Mouse (Mus musculus): ENCODE data around the gene Rtl8a. TPM values are rescaled to one million over a fixed set of nuclear protein-coding genes. Genes with fewer than 3 reads are reported as not detected.
"Not testable (repeated sequence)": the region's sequence is repeated elsewhere in the genome, so short reads cannot be mapped to it uniquely, and the experiment has no call there.

Rtl8a gene
- 13.9 TPM in 1 of 2 replicates, not detected in the other for polyA plus RNA-seq (2011; ENCODE audit: insufficient read depth, insufficient read length, low replicate concordance, missing spikeins)

- H3K27ac ChIP-seq (ENCODE audit: control insufficient read depth, insufficient read depth, low read depth, low read length, poor library complexity); H3K4me1 ChIP-seq (ENCODE audit: control insufficient read depth, insufficient read depth, low read length): not testable (repeated sequence)
- 15% methylated on average over 11 of the region's 50 CpGs for WGBS
- H3K4me3 ChIP-seq (replicated peaks; ENCODE audit: control insufficient read depth, low read depth, low read length), result peak within 1 kb of the TSS; percentile 24
Observed at GRCm38 (mm10) chrX:53642980-53643961, at the start of gene Rtl8a. Gene Rtl8a (minus strand): TSS chrX:53643682.

- no peaks in the 10 kb centered on the region for H3K4me1 ChIP-seq (ENCODE audit: control insufficient read depth, insufficient read depth, low read length)
- 33% methylated on average over 2 of the region's 2 CpGs for WGBS
- TF ChIP-seq CTCF (IDR thresholded peaks at IDR 0.05; ENCODE audit: control insufficient read depth, insufficient read depth, low read length) (no peak), POLR2A (IDR thresholded peaks at IDR 0.05; ENCODE audit: borderline replicate concordance, control insufficient read depth, low read depth, low read length) (no peak)
- H3K4me3 ChIP-seq (replicated peaks; ENCODE audit: control insufficient read depth, low read depth, low read length), result no peak overlapping the region
- H3K27ac ChIP-seq (ENCODE audit: control insufficient read depth, insufficient read depth, low read depth, low read length, poor library complexity), result no peak overlapping the region
Observed at GRCm38 (mm10) chrX:53693141-53693540, 49.7 kb upstream of the Rtl8a start.

GRCm38 (mm10) chrX:53692065-53692464 lies 48.6 kb upstream of the Rtl8a start:
- Histone ChIP-seq H3K4me1 (ENCODE audit: control insufficient read depth, insufficient read depth, low read length) (no peaks in the 10 kb centered on the region), H3K4me3 (replicated peaks; ENCODE audit: control insufficient read depth, low read depth, low read length) (no peak overlapping the region), H3K27ac (ENCODE audit: control insufficient read depth, insufficient read depth, low read depth, low read length, poor library complexity) (no peak overlapping the region)
- WGBS, result 47% methylated on average over 2 of the region's 2 CpGs
- TF ChIP-seq POLR2A (IDR thresholded peaks at IDR 0.05; ENCODE audit: borderline replicate concordance, control insufficient read depth, low read depth, low read length), result no peak
- no peak for TF ChIP-seq CTCF (IDR thresholded peaks at IDR 0.05; ENCODE audit: control insufficient read depth, insufficient read depth, low read length)

- not testable (repeated sequence) for H3K4me1 ChIP-seq (ENCODE audit: control insufficient read depth, insufficient read depth, low read length); H3K27ac ChIP-seq (ENCODE audit: control insufficient read depth, insufficient read depth, low read depth, low read length, poor library complexity); H3K4me3 ChIP-seq (replicated peaks; ENCODE audit: control insufficient read depth, low read depth, low read length)
- 60% methylated on average over 2 of the region's 4 CpGs for WGBS
Observed at GRCm38 (mm10) chrX:53684676-53685075, 41.2 kb upstream of the Rtl8a start.

- H3K4me3 ChIP-seq (replicated peaks; ENCODE audit: control insufficient read depth, low read depth, low read length); H3K27ac ChIP-seq (ENCODE audit: control insufficient read depth, insufficient read depth, low read depth, low read length, poor library complexity); H3K4me1 ChIP-seq (ENCODE audit: control insufficient read depth, insufficient read depth, low read length): not testable (repeated sequence)
- WGBS, result 52% methylated on average over 2 of the region's 3 CpGs
Observed at GRCm38 (mm10) chrX:53682650-53683049, 39.2 kb upstream of the Rtl8a start.

GRCm38 (mm10) chrX:53676943-53677342 lies 33.5 kb upstream of the Rtl8a start:
- not testable (repeated sequence) for H3K4me3 ChIP-seq (replicated peaks; ENCODE audit: control insufficient read depth, low read depth, low read length); H3K27ac ChIP-seq (ENCODE audit: control insufficient read depth, insufficient read depth, low read depth, low read length, poor library complexity); H3K4me1 ChIP-seq (ENCODE audit: control insufficient read depth, insufficient read depth, low read length)
- whole genome bisulfite sequencing, result 38% methylated on average over 2 of the region's 2 CpGs

- 35% methylated on average over 4 of the region's 4 CpGs for WGBS
- H3K27ac ChIP-seq (ENCODE audit: control insufficient read depth, insufficient read depth, low read depth, low read length, poor library complexity); H3K4me1 ChIP-seq (ENCODE audit: control insufficient read depth, insufficient read depth, low read length); H3K4me3 ChIP-seq (replicated peaks; ENCODE audit: control insufficient read depth, low read depth, low read length): not testable (repeated sequence)
Observed at GRCm38 (mm10) chrX:53670696-53671095, 27.2 kb upstream of the Rtl8a start.

- Histone ChIP-seq H3K4me3 (replicated peaks; ENCODE audit: control insufficient read depth, low read depth, low read length) (peak within 1 kb of the TSS; percentile 1), H3K4me1 (ENCODE audit: control insufficient read depth, insufficient read depth, low read length) (no peaks in the 10 kb centered on the region), H3K27ac (ENCODE audit: control insufficient read depth, insufficient read depth, low read depth, low read length, poor library complexity) (no peak within 1 kb of the TSS)
- TF ChIP-seq POLR2A (IDR thresholded peaks at IDR 0.05; ENCODE audit: borderline replicate concordance, control insufficient read depth, low read depth, low read length) (no peak), CTCF (IDR thresholded peaks at IDR 0.05; ENCODE audit: control insufficient read depth, insufficient read depth, low read length) (no peak)
- 24% methylated on average over 13 of the region's 15 CpGs for WGBS
Observed at GRCm38 (mm10) chrX:53670294-53670693, 26.8 kb upstream of the Rtl8a start, which contains the start of gene Rtl8b. Gene Rtl8b (minus strand): TSS chrX:53670408.

GRCm38 (mm10) chrX:53669557-53670270 lies 26.2 kb upstream of the Rtl8a start:
- H3K27ac ChIP-seq (ENCODE audit: control insufficient read depth, insufficient read depth, low read depth, low read length, poor library complexity); H3K4me1 ChIP-seq (ENCODE audit: control insufficient read depth, insufficient read depth, low read length); H3K4me3 ChIP-seq (replicated peaks; ENCODE audit: control insufficient read depth, low read depth, low read length): not testable (repeated sequence)
- WGBS, result no CpG with 5 or more reads among the region's 36 CpGs

- H3K4me3 ChIP-seq (replicated peaks; ENCODE audit: control insufficient read depth, low read depth, low read length); H3K27ac ChIP-seq (ENCODE audit: control insufficient read depth, insufficient read depth, low read depth, low read length, poor library complexity); H3K4me1 ChIP-seq (ENCODE audit: control insufficient read depth, insufficient read depth, low read length): not testable (repeated sequence)
- 54% methylated on average over 4 of the region's 4 CpGs for WGBS
Observed at GRCm38 (mm10) chrX:53652917-53653316, 9.4 kb upstream of the Rtl8a start.

All from bone marrow, adult 2 months (tissue).